Mouse (Mus musculus): ENCODE data around the gene Lamtor3. TPM values are rescaled to one million over a fixed set of nuclear protein-coding genes. Genes with fewer than 3 reads are reported as not detected.
"Not testable (repeated sequence)": the region's sequence is repeated elsewhere in the genome, so short reads cannot be mapped to it uniquely, and the experiment has no call there.

Lamtor3 gene
- polyA plus RNA-seq, 2 experiments = 77.4 to 109 TPM

DNA sequence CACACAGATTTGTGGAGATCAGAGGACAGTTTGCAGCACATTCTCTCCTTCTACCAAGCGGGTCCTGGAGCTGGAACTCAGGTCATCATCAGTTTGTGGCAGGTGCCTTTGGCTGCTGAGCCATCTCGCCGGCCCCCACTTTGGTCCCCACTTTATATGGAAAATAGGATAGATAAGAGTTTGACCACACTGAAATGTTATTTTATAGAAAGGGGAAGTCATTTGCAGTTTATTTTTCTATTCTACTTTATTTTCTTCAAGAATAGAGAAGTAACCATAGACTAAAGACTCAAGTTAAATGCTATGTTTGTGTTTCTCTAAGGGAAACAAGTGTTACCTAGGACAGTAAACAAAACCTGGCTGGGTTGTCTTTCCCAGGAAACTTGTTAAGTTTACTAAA lies 21.4 kb upstream of the Lamtor3 start:
- no peak overlapping the region for H3K4me3 ChIP-seq (replicated peaks; ENCODE audit: low read length)
- H3K4me1 ChIP-seq (ENCODE audit: control insufficient read depth, insufficient read depth, low read length) = no peaks in the 10 kb centered on the region
- peaks cover 43% of the 10 kb centered on the region for H3K36me3 ChIP-seq (ENCODE audit: control insufficient read depth, insufficient read depth, low read length)
- WGBS = 96% methylated on average over 3 of the region's 3 CpGs
- no peaks in the 10 kb centered on the region for H3K27me3 ChIP-seq (ENCODE audit: control insufficient read depth, insufficient read depth, low read length)
- no peak overlapping the region for H3K4me2 ChIP-seq (replicated peaks; ENCODE audit: low read depth, low read length, severe bottlenecking)
- ATAC-seq (ENCODE audit: low FRiP score, low read depth) (no peak), DNase-seq (ENCODE audit: low spot score) (no peak)
- H3K27ac ChIP-seq (replicated peaks; ENCODE audit: low read depth, low read length) = no peak overlapping the region
- H3K9ac ChIP-seq (ENCODE audit: low read depth, low read length, severe bottlenecking) = no peak overlapping the region
- no peak for TF ChIP-seq POLR2A (IDR thresholded peaks at IDR 0.05; ENCODE audit: borderline replicate concordance, extremely low read depth, insufficient read depth, insufficient read length)
- H3K9me3 ChIP-seq (ENCODE audit: control insufficient read depth, low read length) = no peaks in the 10 kb centered on the region

DNA sequence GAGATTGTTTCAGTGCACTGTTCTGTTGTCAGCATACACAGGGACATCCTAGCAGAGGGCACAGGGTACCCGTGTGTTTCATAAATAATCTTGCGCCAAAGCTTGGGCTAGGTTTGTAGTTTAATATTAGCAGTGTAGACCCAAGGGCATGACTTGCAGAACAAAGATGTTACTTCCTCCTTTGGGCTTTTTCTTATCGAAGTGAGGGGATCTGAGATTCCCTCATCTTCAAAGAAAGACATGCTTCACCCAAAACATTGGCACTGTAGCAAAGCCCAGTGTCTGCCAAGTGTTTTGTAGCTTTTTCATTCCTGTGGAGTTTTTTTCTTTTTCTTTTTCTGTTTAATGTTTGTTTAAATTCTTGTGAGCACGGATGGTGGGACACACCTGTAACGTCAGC lies 20.6 kb upstream of the Lamtor3 start:
- Histone ChIP-seq H3K36me3 (ENCODE audit: control insufficient read depth, insufficient read depth, low read length) (peaks cover 41% of the 10 kb centered on the region), H3K4me3 (replicated peaks; ENCODE audit: low read length) (no peak overlapping the region), H3K27ac (replicated peaks; ENCODE audit: low read depth, low read length) (no peak overlapping the region), H3K9me3 (ENCODE audit: control insufficient read depth, low read length) (no peaks in the 10 kb centered on the region), H3K4me1 (ENCODE audit: control insufficient read depth, insufficient read depth, low read length) (no peaks in the 10 kb centered on the region), H3K4me2 (replicated peaks; ENCODE audit: low read depth, low read length, severe bottlenecking) (no peak overlapping the region), H3K9ac (ENCODE audit: low read depth, low read length, severe bottlenecking) (no peak overlapping the region), H3K27me3 (ENCODE audit: control insufficient read depth, insufficient read depth, low read length) (no peaks in the 10 kb centered on the region)
- ATAC-seq (ENCODE audit: low FRiP score, low read depth) (no peak), DNase-seq (ENCODE audit: low spot score) (no peak)
- 85% methylated on average over 5 of the region's 5 CpGs for WGBS
- TF ChIP-seq POLR2A (IDR thresholded peaks at IDR 0.05; ENCODE audit: borderline replicate concordance, extremely low read depth, insufficient read depth, insufficient read length) = no peak

DNA sequence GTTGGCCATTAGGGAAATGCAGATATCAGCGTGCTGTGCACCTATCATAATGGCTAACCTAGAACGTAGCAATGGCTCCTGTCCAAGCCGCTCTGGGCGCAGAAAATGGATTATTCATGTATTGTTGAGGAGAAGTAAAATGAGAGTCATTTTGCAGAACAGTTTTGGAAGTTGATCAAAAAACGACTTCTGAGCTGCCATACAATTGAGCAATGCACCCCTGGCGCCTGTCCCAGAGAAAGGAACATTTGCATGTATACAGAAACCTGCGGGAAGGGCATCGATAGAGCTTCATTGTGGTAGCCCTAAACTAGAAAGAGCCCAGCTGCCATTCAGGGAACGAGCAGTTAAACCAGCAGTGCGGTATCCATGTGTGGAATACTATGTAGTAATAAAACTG lies 18.2 kb upstream of the Lamtor3 start:
- Histone ChIP-seq H3K36me3 (ENCODE audit: control insufficient read depth, insufficient read depth, low read length) (peaks cover 46% of the 10 kb centered on the region), H3K9me3 (ENCODE audit: control insufficient read depth, low read length) (no peaks in the 10 kb centered on the region), H3K4me1 (ENCODE audit: control insufficient read depth, insufficient read depth, low read length) (no peaks in the 10 kb centered on the region), H3K27me3 (ENCODE audit: control insufficient read depth, insufficient read depth, low read length) (no peaks in the 10 kb centered on the region), H3K4me2 (replicated peaks; ENCODE audit: low read depth, low read length, severe bottlenecking) (no peak overlapping the region), H3K27ac (replicated peaks; ENCODE audit: low read depth, low read length) (no peak overlapping the region), H3K9ac (ENCODE audit: low read depth, low read length, severe bottlenecking) (no peak overlapping the region), H3K4me3 (replicated peaks; ENCODE audit: low read length) (no peak overlapping the region)
- no peak for TF ChIP-seq POLR2A (IDR thresholded peaks at IDR 0.05; ENCODE audit: borderline replicate concordance, extremely low read depth, insufficient read depth, insufficient read length)
- ATAC-seq (ENCODE audit: low FRiP score, low read depth) (peak; percentile 55; the same call in 1 of the 2 replicates), DNase-seq (ENCODE audit: low spot score) (peak; percentile 38)
- 82% methylated on average over 10 of the region's 10 CpGs for WGBS

DNA sequence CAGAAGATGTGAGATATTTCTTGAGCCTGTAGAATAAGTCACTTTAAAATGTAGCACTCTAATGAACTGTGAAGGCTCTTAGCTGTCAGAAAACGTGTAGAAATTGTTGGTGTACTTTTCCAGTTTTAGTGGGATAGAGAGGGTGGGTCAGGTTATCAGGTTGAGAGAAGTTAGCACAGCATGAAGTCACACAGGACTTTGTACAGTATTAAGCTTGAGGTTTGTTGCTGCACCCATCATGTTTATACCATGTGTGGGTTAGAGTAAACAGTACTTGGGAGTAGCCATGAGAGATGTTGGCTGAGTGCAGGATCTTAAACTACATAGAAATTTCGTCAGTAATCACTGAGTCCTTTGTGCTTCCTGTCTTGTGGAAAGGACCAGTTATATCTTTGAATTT lies 5.2 kb upstream of the Lamtor3 start:
- Histone ChIP-seq H3K4me1 (ENCODE audit: control insufficient read depth, insufficient read depth, low read length) (0 out of 2 replicates have a peak, but pooled peaks cover 2% of the 10 kb centered on the region), H3K9me3 (ENCODE audit: control insufficient read depth, low read length) (no peaks in the 10 kb centered on the region), H3K9ac (ENCODE audit: low read depth, low read length, severe bottlenecking) (no peak overlapping the region), H3K27me3 (ENCODE audit: control insufficient read depth, insufficient read depth, low read length) (no peaks in the 10 kb centered on the region), H3K36me3 (ENCODE audit: control insufficient read depth, insufficient read depth, low read length) (peaks cover 12% of the 10 kb centered on the region), H3K27ac (replicated peaks; ENCODE audit: low read depth, low read length) (no peak overlapping the region), H3K4me2 (replicated peaks; ENCODE audit: low read depth, low read length, severe bottlenecking) (no peak overlapping the region), H3K4me3 (replicated peaks; ENCODE audit: low read length) (no peak overlapping the region)
- ATAC-seq (ENCODE audit: low FRiP score, low read depth) (no peak), DNase-seq (ENCODE audit: low spot score) (no peak)
- WGBS = 55% methylated on average over 2 of the region's 2 CpGs
- TF ChIP-seq POLR2A (IDR thresholded peaks at IDR 0.05; ENCODE audit: borderline replicate concordance, extremely low read depth, insufficient read depth, insufficient read length) = no peak

DNA sequence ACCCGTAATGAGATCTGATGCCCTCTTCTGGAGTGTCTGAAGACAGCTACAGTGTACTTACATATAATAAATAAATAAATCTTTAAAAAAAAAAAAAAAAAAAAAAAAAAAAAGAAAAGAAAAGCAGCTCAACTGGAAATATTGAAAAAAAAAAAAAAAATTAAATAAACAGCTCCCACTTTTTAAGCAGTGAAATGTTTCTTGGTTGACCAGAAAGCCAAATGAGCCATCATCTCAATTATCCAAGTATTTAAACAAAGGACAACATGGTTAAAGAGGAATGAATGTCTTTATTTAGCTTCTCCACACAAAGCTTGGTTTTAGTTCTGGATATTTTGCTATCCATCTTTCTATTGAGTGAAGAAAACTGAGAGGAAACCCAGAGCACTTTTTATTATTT lies 3.7 kb upstream of the Lamtor3 start:
- no CpG with 5 or more reads among the region's 1 CpGs for WGBS
- H3K4me2 ChIP-seq (replicated peaks; ENCODE audit: low read depth, low read length, severe bottlenecking); H3K9me3 ChIP-seq (ENCODE audit: control insufficient read depth, low read length); H3K4me3 ChIP-seq (replicated peaks; ENCODE audit: low read length); H3K36me3 ChIP-seq (ENCODE audit: control insufficient read depth, insufficient read depth, low read length); ATAC-seq (ENCODE audit: low FRiP score, low read depth); H3K27ac ChIP-seq (replicated peaks; ENCODE audit: low read depth, low read length); DNase-seq (ENCODE audit: low spot score); H3K4me1 ChIP-seq (ENCODE audit: control insufficient read depth, insufficient read depth, low read length); H3K27me3 ChIP-seq (ENCODE audit: control insufficient read depth, insufficient read depth, low read length); H3K9ac ChIP-seq (ENCODE audit: low read depth, low read length, severe bottlenecking): not testable (repeated sequence)

DNA sequence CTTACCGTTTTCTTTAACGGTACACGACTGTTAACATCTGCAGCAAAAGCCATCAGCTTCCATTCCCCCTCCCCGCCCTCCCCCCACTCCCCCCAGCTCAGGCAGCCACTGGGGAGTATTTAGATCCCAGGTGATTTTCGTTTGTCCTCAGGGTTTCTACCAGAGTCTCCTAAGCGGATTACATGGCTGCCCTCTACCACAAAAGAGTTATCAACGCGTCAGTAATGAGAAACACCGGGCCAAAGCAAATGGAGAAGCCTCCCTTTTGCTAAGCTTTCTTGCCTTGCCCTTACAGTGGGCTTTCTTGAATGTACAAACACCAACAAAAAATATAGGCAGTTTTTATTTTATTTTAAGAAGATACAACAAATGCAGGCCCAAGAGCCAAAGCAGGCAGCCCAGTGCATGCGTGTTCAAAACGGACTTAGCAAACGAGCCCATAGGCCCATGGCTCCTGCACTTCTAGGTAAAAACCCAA lies 573 bp upstream of the Lamtor3 start:
- peak overlapping the region; percentile 75 for H3K9ac ChIP-seq (ENCODE audit: low read depth, low read length, severe bottlenecking)
- H3K4me3 ChIP-seq (replicated peaks; ENCODE audit: low read length) = peak overlapping the region; percentile 64
- peaks cover 10% of the 10 kb centered on the region for H3K36me3 ChIP-seq (ENCODE audit: control insufficient read depth, insufficient read depth, low read length)
- TF ChIP-seq POLR2A (IDR thresholded peaks at IDR 0.05; ENCODE audit: borderline replicate concordance, extremely low read depth, insufficient read depth, insufficient read length) = no peak
- DNase-seq (ENCODE audit: low spot score) = no peak
- peak overlapping the region; percentile 72 for H3K4me2 ChIP-seq (replicated peaks; ENCODE audit: low read depth, low read length, severe bottlenecking)
- H3K27ac ChIP-seq (replicated peaks; ENCODE audit: low read depth, low read length) = peak overlapping the region; percentile 82
- 21% methylated on average over 12 of the region's 12 CpGs for WGBS
- H3K27me3 ChIP-seq (ENCODE audit: control insufficient read depth, insufficient read depth, low read length) = no peaks in the 10 kb centered on the region
- no peak for ATAC-seq (ENCODE audit: low FRiP score, low read depth)
- H3K4me1 ChIP-seq (ENCODE audit: control insufficient read depth, insufficient read depth, low read length) = peaks cover 9% of the 10 kb centered on the region; the same call in 1 of the 2 replicates
- H3K9me3 ChIP-seq (ENCODE audit: control insufficient read depth, low read length) = no peaks in the 10 kb centered on the region
